Comparison of ENCODE assay signal across 22 mouse cellular contexts in the genomic region with DNA sequence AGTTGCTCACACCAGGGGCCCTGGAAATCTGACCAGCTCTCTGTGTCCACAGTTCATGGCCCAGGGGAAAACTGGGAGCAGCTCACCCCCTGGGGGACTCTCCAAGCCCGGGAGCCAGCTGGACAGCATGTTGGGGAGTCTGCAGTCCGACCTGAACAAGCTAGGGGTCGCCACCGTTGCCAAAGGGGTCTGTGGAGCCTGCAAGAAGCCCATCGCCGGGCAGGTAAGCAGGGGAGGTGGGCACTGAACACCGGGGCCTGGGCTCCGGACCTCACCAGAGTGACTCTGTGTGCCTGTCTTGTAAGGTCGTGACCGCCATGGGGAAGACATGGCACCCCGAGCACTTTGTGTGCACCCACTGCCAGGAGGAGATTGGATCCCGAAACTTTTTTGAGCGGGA. TPM values are rescaled to one million over a fixed set of nuclear protein-coding genes. Genes with fewer than 3 reads are reported as not detected.
DNase-seq lines count a peak whose midpoint lies in the region; ATAC-seq and TF ChIP-seq lines count a peak whose summit lies in the region.
"Had no signal": no experiment of that assay in that cellular context is flagged by ENCODE, and none has a peak within 500 bp of the region (broad histone marks: within the 10 kb centered on the region; RNA-seq: fewer than 3 reads in every experiment).

No protein-coding gene starts in this region.

- H3K4me2 ChIP-seq in hindbrain, embryonic 12.5 days (replicated peaks) = no peak overlapping the region
- H3K4me2 ChIP-seq in embryonic facial prominence, embryonic 13.5 days = no peak overlapping the region
- H3K4me2 ChIP-seq: forebrain, embryonic 13.5 days; hindbrain, embryonic 15.5 days had no signal

- H3K36me3 ChIP-seq in hindbrain, embryonic 10.5 days = peaks cover 74% of the 10 kb centered on the region
- peaks cover 46% of the 10 kb centered on the region for H3K36me3 ChIP-seq in hindbrain, embryonic 12.5 days
- peaks cover 87% of the 10 kb centered on the region for H3K36me3 ChIP-seq in embryonic facial prominence, embryonic 10.5 days (replicated peaks)
- H3K36me3 ChIP-seq in embryonic facial prominence, embryonic 13.5 days = peaks cover 81% of the 10 kb centered on the region

- 80% methylated on average over 13 of the region's 13 CpGs for WGBS in cerebellum, adult 2 months
- WGBS in hindbrain, embryonic 10.5 days = 82% methylated on average over 13 of the region's 13 CpGs
- 83% methylated on average over 13 of the region's 13 CpGs for WGBS in hindbrain, embryonic 12.5 days
- WGBS in embryonic facial prominence, embryonic 10.5 days = 86% methylated on average over 13 of the region's 13 CpGs
- whole genome bisulfite sequencing in embryonic facial prominence, embryonic 13.5 days = 84% methylated on average over 13 of the region's 13 CpGs

- no peaks in the 10 kb centered on the region for H3K27me3 ChIP-seq in cerebellum, adult 2 months (ENCODE audit: control insufficient read depth, insufficient read depth, low read length)
- H3K27me3 ChIP-seq in hindbrain, embryonic 10.5 days (ENCODE audit: insufficient read depth, poor library complexity, severe bottlenecking) = no peaks in the 10 kb centered on the region
- H3K27me3 ChIP-seq in hindbrain, embryonic 12.5 days = no peaks in the 10 kb centered on the region
- no peaks in the 10 kb centered on the region for H3K27me3 ChIP-seq in embryonic facial prominence, embryonic 10.5 days (replicated peaks; ENCODE audit: low read depth, poor library complexity, severe bottlenecking)
- H3K27me3 ChIP-seq in embryonic facial prominence, embryonic 13.5 days = no peaks in the 10 kb centered on the region
- H3K27me3 ChIP-seq: forebrain, embryonic 13.5 days; hindbrain, embryonic 15.5 days had no signal

- H3K9ac ChIP-seq in hindbrain, embryonic 12.5 days = no peak overlapping the region
- 0 out of 2 replicates have a peak overlapping the region, but pooled peaks have one; percentile 2 for H3K9ac ChIP-seq in embryonic facial prominence, embryonic 13.5 days
- H3K9ac ChIP-seq: hindbrain, embryonic 15.5 days had no signal

- peak; percentile 55 for DNase-seq in cerebellum, adult 9-11 months
- no peak for DNase-seq in cerebellum, adult 2 months
- no peak for DNase-seq in hindbrain, embryonic 10.5 days (ENCODE audit: low spot score)
- DNase-seq in embryonic facial prominence, embryonic 10.5 days (ENCODE audit: low spot score) = no peak
- DNase-seq: adrenal gland, adult 8-10 months; adrenal gland, postnatal 36 days; cerebellum, adult 11 months; cerebellum, adult 9-10 months; cerebellum, postnatal 25 days; gastrocnemius, adult 2 months; gastrocnemius, postnatal 14 days; heart, adult 18-20 months; heart, postnatal 36 days; kidney, adult 18-20 months; kidney, adult 9 months had no signal

- peaks cover 32% of the 10 kb centered on the region for H3K4me1 ChIP-seq in cerebellum, adult 2 months (ENCODE audit: control insufficient read depth, insufficient read depth, low read length)
- H3K4me1 ChIP-seq in hindbrain, embryonic 10.5 days (replicated peaks) = peaks cover 47% of the 10 kb centered on the region
- peaks cover 12% of the 10 kb centered on the region for H3K4me1 ChIP-seq in hindbrain, embryonic 12.5 days
- H3K4me1 ChIP-seq in embryonic facial prominence, embryonic 10.5 days = peaks cover 45% of the 10 kb centered on the region
- peaks cover 7% of the 10 kb centered on the region; the same call in 1 of the 2 replicates for H3K4me1 ChIP-seq in embryonic facial prominence, embryonic 13.5 days
- H3K4me1 ChIP-seq: forebrain, embryonic 13.5 days had no signal

- ATAC-seq in hindbrain, embryonic 12.5 days (ENCODE audit: low FRiP score) = no peak
- ATAC-seq in embryonic facial prominence, embryonic 13.5 days (ENCODE audit: insufficient number of reproducible peaks, insufficient read depth, low FRiP score, low TSS enrichment, low read depth) = no peak
- ATAC-seq: CD4-positive, CD25-positive, alpha-beta regulatory T cell, adult 4 months; forebrain, embryonic 13.5 days; forebrain, embryonic 16.5 days had no signal

- no peak overlapping the region for H3K4me3 ChIP-seq in cerebellum, adult 2 months (replicated peaks; ENCODE audit: insufficient read depth, low read depth, low read length)
- H3K4me3 ChIP-seq in hindbrain, embryonic 10.5 days = no peak overlapping the region
- H3K4me3 ChIP-seq in hindbrain, embryonic 12.5 days = no peak overlapping the region
- H3K4me3 ChIP-seq in embryonic facial prominence, embryonic 10.5 days = no peak overlapping the region
- no peak overlapping the region for H3K4me3 ChIP-seq in embryonic facial prominence, embryonic 13.5 days
- H3K4me3 ChIP-seq: forebrain, embryonic 10.5 days; forebrain, embryonic 13.5 days; gastrocnemius, adult 2 months; hindbrain, embryonic 15.5 days had no signal

- no peak for TF ChIP-seq POLR2A in cerebellum, adult 2 months (IDR thresholded peaks at IDR 0.05; ENCODE audit: borderline replicate concordance, insufficient read depth, low read length)

- no peak for TF ChIP-seq CTCF in cerebellum, adult 2 months (IDR thresholded peaks at IDR 0.05; ENCODE audit: borderline replicate concordance, insufficient read depth, low read depth, low read length)

- no peaks in the 10 kb centered on the region for H3K9me3 ChIP-seq in hindbrain, embryonic 10.5 days
- H3K9me3 ChIP-seq in hindbrain, embryonic 12.5 days (replicated peaks) = no peaks in the 10 kb centered on the region
- H3K9me3 ChIP-seq in embryonic facial prominence, embryonic 10.5 days = no peaks in the 10 kb centered on the region
- no peaks in the 10 kb centered on the region for H3K9me3 ChIP-seq in embryonic facial prominence, embryonic 13.5 days
- H3K9me3 ChIP-seq: forebrain, embryonic 10.5 days; forebrain, embryonic 13.5 days; hindbrain, embryonic 15.5 days had no signal

- no peak overlapping the region for H3K27ac ChIP-seq in cerebellum, adult 2 months (ENCODE audit: insufficient read depth, low read length)
- peak overlapping the region; percentile 31; the same call in 1 of the 2 replicates for H3K27ac ChIP-seq in hindbrain, embryonic 10.5 days
- H3K27ac ChIP-seq in hindbrain, embryonic 12.5 days = no peak overlapping the region
- H3K27ac ChIP-seq in embryonic facial prominence, embryonic 10.5 days (replicated peaks) = peak overlapping the region; percentile 55
- H3K27ac ChIP-seq in embryonic facial prominence, embryonic 13.5 days = no peak overlapping the region
- H3K27ac ChIP-seq: forebrain, embryonic 13.5 days; gastrocnemius, adult 2 months; hindbrain, embryonic 15.5 days had no signal

RNA-seq across cellular contexts. Expression of gene Rplp0, which starts 7.5 kb away (rescaled TPM):
- 478 and 485 TPM in 2 replicates for polyA plus RNA-seq in cerebellum, adult 2 months (2012; rRNA removed)
- 1,124 and 1,374 TPM in 2 replicates for polyA plus RNA-seq in hindbrain, embryonic 10.5 days (2016; fragmentation: Nextera tagmentation; extraction: Ambion mirVana)
- 819 and 900 TPM in 2 replicates for polyA plus RNA-seq in hindbrain, embryonic 12.5 days (2016; fragmentation: Nextera tagmentation; extraction: Ambion mirVana)
- 1,413 and 1,489 TPM in 2 replicates for polyA plus RNA-seq in embryonic facial prominence, embryonic 10.5 days (2016; fragmentation: Nextera tagmentation; extraction: Ambion mirVana)
- 1,563 and 1,729 TPM in 2 replicates for polyA plus RNA-seq in embryonic facial prominence, embryonic 13.5 days (2015; fragmentation: Nextera tagmentation; extraction: Ambion mirVana)

RNA-seq across cellular contexts. Expression of gene Gcn1l1, which starts 13.3 kb away (rescaled TPM):
- 39.3 and 40.9 TPM in 2 replicates for polyA plus RNA-seq in cerebellum, adult 2 months (2012; rRNA removed)
- 56.9 and 57.5 TPM in 2 replicates for polyA plus RNA-seq in hindbrain, embryonic 10.5 days (2016; fragmentation: Nextera tagmentation; extraction: Ambion mirVana)
- polyA plus RNA-seq in hindbrain, embryonic 12.5 days (2016; fragmentation: Nextera tagmentation; extraction: Ambion mirVana) = 57.6 and 62.5 TPM in 2 replicates
- polyA plus RNA-seq in embryonic facial prominence, embryonic 10.5 days (2016; fragmentation: Nextera tagmentation; extraction: Ambion mirVana) = 65.0 and 65.1 TPM in 2 replicates
- polyA plus RNA-seq in embryonic facial prominence, embryonic 13.5 days (2015; fragmentation: Nextera tagmentation; extraction: Ambion mirVana) = 45.8 and 47.9 TPM in 2 replicates

RNA-seq across cellular contexts. Expression of gene Pxn, which starts 45.3 kb away (rescaled TPM):
- 194 and 240 TPM in 2 replicates for polyA plus RNA-seq in cerebellum, adult 2 months (2012; rRNA removed)
- 32.6 and 42.6 TPM in 2 replicates for polyA plus RNA-seq in hindbrain, embryonic 10.5 days (2016; fragmentation: Nextera tagmentation; extraction: Ambion mirVana)
- polyA plus RNA-seq in hindbrain, embryonic 12.5 days (2016; fragmentation: Nextera tagmentation; extraction: Ambion mirVana) = 34.0 and 39.2 TPM in 2 replicates
- 50.3 and 50.6 TPM in 2 replicates for polyA plus RNA-seq in embryonic facial prominence, embryonic 10.5 days (2016; fragmentation: Nextera tagmentation; extraction: Ambion mirVana)
- 39.6 and 44.2 TPM in 2 replicates for polyA plus RNA-seq in embryonic facial prominence, embryonic 13.5 days (2015; fragmentation: Nextera tagmentation; extraction: Ambion mirVana)

Comparison
In these comparisons a context has a peak if more than half of its experiments do, and no peak if none do; other contexts are left out.
1. H3K27ac ChIP-seq: peak in hindbrain, embryonic 10.5 days (single experiment) and embryonic facial prominence, embryonic 10.5 days (single experiment); none in cerebellum, adult 2 months (single experiment), hindbrain, embryonic 12.5 days (single experiment) and embryonic facial prominence, embryonic 13.5 days (single experiment).